Mouse (Mus musculus): Measurements from ENCODE around the gene Hoxb5.

The Hoxb5 gene

DNA sequence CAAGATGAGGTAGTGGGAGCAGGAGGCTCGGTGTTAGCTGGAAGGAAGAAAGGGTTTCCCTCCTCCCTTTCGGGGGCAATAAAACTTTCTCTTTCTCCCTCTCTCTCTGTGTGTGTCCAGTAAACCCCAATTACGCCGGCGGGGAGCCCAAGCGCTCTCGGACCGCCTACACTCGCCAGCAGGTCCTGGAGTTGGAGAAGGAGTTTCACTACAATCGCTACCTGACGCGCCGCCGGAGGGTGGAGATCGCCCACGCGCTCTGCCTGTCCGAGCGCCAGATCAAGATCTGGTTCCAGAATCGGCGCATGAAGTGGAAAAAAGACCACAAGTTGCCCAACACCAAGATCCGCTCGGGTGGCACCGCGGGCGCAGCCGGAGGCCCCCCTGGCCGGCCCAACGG, 16.8 kb downstream of the Hoxb5 start:
- no peak for DNase-seq

DNA sequence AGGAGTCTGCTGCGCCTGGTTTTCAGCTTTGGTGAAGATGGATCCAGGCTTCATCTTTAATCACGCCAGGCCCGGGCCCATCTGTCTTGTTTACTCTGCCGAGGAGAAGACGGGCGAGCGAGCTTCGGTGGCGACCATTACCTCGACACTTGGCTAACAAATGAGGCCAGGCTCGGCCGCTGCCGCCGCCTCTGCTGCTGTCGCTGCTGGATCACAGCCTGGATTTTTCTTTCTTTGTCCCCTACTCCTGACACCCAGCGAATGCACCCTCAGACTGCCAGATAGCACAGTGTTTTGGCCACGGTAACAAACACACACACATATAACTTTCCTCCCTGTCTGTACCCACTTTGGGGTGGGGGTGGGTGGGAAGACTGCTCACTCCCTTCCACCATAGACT, 17.6 kb downstream of the Hoxb5 start:
- no peak for DNase-seq

DNA sequence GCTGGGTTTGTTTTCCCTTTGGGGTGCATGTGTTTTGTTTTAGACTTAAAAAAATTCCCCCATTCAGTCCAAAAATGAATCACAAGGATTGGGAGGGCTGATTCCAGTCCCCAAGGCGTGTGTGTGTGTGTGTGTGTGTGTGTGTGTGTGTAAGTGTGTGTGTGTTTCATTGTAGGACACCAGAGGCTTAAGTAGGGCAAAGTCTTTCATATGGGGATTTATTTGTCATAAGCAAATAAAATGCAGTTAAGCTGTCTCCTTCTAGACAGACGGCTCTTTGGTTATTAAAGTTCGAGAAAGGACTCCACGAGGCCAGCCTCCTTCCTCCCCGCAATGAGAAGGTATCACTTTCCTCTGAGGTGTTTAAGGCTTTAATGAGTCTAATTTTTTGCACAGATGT, 18.7 kb downstream of the Hoxb5 start:
- no peak for DNase-seq

- DNase-seq: no peak
These were observed 19.6 kb downstream of the Hoxb5 start for GRCm38 (mm10) chr11:96322738-96323137.

DNA sequence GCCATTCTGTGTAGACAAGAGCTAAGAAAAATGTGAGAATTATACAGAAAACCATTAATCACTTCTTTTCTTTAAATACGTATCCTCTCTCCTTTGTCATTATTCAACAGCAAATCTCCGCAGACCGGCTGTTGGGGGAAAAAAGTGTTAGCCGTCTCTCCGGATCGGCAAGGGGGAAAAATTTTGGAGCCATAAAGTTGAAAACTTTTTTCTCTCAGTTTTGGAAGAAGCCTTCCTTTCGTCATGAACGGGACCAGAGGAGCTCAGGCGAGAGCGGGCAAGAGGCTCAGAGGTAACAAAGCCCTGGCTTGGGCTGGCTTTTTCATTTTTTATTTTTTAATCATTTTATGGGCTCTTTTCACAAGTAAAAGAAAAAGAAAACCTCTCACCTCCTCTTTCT, 20.0 kb downstream of the Hoxb5 start, which contains the start of gene Hoxb3:
Gene Hoxb3 (plus strand): TSS at position 173 of the 400 bp plus-strand sequence.
- no peak for DNase-seq

DNA sequence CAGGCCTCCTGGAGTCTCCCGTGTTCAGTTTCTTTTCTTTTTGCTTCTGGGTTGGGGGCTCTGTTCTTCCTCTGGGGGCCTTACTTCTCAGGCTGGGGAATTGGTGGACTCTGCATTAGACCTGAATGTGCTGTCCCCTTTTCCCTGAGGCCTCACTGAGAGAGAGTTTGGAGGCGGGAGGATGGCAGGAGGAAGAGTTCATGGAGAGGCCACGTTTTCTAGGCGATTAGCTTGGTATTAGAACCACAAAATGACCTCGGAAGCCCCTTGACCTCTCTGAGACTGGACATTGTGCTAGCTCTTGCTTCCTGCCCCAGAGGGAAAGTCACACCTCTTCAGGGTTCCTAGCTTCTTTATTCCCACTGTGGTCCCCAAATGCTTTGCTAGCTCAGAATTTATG, 21.0 kb downstream of the Hoxb5 start:
- DNase-seq: no peak

GRCm38 (mm10) chr11:96324965-96325364, 21.8 kb downstream of the Hoxb5 start:
- no peak for DNase-seq

- no peak for DNase-seq
These were observed 22.6 kb downstream of the Hoxb5 start for GRCm38 (mm10) chr11:96325747-96326212.

DNA sequence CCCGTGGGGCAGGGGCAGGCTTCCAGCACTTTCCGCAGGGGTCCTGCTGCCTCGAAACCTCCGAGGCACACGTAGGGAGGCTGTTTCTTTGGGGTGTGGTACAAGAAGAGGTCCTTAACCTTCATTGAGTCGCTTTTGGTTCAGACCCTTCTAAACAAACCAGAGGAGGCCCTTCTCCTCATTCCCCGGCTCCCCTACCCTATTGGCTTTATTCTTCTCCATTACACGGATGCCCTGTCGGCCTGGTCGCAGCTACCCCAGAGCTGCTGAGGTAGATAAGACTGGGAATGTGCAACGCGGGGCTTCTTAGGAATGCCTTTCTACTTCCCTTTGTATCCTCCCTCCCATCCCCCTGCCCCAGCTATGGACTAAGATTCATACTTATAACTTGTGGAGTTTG, 23.6 kb downstream of the Hoxb5 start:
- DNase-seq: no peak

- DNase-seq: no peak
These were observed 24.0 kb downstream of the Hoxb5 start for GRCm38 (mm10) chr11:96327122-96327521.

DNA sequence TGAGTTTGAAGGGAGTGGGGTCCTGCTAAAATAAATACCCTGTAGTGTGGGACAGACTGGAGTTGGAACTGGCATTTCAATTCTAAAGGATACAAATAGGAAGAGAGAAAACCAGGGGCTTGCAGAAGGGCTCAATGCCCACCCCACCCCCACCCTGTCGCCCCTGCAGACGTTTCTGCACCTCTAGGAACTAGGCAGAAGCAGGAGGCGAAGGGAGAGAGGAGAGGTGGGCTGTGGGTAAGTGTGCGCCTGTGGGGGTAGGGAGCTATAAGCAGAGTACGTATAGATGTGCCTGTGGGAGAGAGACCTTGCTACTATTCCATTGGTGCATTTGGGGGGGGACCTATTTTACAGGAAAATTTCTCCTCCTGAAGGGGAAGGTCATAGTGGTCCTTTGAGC, 24.6 kb downstream of the Hoxb5 start:
- no peak for DNase-seq

DNA sequence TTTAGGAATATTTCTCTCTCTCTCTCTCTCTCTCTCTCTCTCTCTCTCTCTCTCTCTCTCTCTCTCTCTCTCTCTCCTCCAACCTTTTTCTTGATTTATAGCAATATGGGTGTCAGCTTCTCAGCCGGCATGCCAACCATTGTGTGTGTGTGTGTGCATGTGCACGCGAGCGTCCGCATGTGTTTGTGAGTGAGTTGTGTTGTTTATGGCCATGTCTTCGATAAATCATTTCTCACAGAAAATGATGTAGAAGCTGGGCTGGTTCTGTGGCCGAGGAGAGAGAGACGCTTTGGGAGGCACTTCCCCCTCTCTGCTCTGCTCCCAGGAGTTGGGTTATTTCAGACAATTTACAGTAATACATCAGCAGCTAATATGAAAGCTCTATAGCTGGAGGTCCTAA, 25.5 kb downstream of the Hoxb5 start:
- DNase-seq: no peak

GRCm38 (mm10) chr11:96332105-96332504, 29.0 kb downstream of the Hoxb5 start:
- no peak for DNase-seq

DNA sequence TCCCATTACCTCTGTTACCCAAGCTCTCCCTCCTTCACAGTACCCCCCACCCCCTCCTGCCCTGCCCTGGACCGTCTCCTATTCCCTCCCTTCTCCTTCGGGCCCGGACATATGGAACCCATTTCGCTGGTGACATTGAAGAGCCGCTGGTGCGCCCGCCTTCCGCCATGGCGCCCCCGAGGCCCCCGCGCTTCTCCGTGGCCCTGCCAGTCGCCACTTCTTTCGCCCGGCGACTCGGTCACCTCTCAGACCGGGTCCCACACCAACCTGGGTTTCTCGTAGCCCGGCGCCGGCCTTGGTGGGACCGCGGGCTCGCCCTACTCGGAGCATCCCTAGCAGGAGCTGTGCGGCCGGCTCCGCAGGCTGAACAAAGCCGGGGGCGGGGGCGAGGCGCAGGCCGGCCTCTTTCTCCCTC, 29.5 kb downstream of the Hoxb5 start:
- no peak for DNase-seq

GRCm38 (mm10) chr11:96333241-96334001, 30.3 kb downstream of the Hoxb5 start:
- DNase-seq: no peak

DNA sequence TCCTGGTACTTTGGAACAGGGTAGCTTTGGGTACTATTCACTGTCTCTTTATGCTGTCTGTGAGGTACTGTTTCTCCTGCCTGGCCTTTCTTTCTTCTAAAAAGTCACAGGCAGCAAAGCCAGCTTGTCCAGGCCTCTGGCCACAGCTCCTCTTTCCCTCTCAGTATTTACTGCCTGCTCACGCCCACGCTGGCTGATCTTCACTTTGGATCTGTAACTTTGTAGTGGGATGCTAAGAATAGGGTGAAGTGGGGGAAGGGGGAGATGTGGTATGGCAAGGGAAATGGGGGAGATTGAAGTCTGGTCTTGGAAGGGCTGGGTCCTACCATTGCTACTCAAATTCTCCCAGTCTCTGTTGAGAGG, 30.8 kb downstream of the Hoxb5 start:
- DNase-seq: no peak

- DNase-seq: no peak
These were observed 31.9 kb downstream of the Hoxb5 start for GRCm38 (mm10) chr11:96334998-96335397.

DNA sequence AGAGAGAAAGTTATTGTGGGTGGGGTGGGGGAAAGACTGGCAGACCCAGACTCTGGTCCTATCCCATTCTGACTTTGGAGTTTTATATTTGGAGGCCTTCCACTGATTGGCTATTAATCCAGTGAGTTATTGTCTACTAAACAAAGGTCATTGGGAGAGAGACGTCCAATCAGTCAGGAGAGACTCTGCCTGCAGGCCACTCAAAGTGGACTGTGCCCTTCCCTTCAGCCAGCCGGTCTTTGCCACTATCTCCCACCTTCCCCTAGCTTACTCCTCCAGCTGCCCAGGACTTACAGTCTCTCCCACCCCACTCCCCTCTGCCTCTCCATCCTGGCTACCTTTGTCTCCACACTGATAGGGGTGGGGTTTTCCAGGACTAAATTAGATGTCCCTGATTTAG, 33.5 kb downstream of the Hoxb5 start:
- DNase-seq: no peak

DNA sequence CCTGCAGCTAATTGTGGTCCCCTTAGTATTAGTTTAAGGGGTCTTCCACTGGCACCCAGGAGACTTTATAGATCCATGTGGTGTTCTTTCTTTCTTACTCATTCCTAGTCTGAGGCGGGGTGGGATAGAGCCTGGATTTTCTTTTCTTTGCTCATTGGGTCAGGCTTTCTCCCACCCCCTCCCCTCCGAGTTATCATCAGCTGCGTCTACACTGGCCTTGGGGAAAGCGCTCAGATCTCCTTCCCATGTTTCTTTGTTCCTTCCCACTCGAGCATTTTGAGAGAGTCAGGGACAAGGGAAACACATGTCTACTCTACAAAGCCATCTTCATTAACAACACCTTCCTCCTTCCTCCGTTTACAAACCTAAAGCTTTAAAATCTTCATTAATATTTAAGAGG, 33.9 kb downstream of the Hoxb5 start:
- no peak for DNase-seq

DNA sequence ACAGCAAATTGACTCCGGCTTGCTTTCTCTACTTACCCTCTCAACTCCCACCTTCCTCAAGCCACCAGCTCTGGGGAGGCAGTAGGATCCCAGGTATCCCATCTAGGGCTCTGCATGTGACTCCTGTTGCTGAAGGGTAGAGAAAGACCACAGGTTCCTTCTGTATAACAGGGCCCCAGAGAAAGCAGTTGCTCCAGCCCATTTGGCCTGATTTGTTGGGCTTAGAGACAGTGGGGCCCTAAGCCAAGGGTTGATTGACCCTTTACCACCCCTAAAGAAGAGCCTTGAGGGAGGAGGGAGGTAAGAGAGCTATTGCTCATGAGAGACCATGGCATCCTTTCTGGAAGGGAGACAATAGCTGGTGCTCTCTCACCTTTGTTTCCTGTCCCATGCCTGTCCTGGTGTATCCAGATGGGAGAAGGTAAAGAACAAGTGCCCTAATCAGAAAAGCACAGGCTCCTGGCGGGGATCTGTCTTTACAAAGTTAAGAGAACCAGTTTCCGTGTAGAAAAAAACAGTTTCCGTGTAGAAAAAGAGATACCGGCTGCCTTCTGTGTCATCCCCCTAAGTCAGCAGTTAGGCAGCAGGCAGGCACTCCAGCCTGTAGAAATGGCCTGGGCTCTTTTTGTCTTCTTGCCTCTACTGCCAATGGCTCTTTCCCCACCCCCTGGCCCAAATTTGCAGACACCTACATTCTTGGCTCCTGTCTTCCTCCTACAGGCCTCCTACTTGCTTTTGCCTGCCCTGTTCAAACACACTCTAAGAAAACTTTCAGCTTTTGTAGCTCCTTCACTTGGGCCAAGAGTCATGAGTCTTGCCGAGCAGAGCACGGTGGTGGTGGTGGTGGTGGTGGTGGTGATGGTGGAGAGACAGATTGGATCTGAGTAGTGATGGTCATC, 36.1 kb downstream of the Hoxb5 start:
- no peak for DNase-seq

DNA sequence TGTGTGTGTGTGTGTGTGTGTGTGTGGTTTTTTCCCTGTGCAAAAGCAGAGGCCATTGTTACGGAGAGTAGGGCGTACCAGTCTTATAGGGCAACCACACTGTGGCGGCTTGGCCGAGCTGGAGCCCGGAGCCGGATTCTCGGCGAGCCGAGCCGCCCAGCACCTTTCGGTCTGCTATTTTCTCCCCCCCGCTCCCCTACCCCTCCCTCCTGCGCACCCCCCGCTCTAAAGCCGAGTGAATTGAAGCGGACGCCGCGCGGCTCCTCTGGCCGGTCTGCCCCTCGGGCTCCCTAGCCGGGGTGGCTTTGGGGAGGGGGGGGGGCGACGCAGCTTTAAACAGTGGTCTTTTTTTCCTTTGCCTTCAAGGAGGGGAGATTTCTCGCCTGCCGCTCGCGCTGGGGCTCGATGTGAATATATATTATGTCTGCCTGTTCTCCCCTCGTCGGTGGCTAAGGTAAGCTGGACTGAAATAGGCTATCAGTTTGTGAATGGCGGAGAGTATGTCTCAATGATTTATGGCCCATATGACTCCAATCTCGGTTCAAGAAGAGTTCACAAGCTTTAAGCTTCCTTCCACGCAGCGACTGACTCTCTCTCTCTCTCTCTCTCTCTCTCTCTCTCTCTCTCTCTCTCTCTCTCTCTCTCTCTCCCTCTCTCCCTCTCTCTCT, 37.7 kb downstream of the Hoxb5 start:
- DNase-seq: no peak

- DNase-seq: no peak
These were observed 38.8 kb downstream of the Hoxb5 start for GRCm38 (mm10) chr11:96341701-96342575.

GRCm38 (mm10) chr11:96342576-96342930, 39.4 kb downstream of the Hoxb5 start:
- DNase-seq: no peak

Data from cerebellum, adult 18-20 months (tissue).